Mouse (Mus musculus): Measurements from ENCODE around the gene Cdk18. TPM values are rescaled to one million over a fixed set of nuclear protein-coding genes. Genes with fewer than 3 reads are reported as not detected.

Cdk18 gene
- polyA plus RNA-seq, 1 experiment from 2014 or later, result 10.3 TPM

- no peak for TF ChIP-seq CTCF (IDR thresholded peaks at IDR 0.05; ENCODE audit: low read depth)
- no peak overlapping the region for H3K4me2 ChIP-seq (ENCODE audit: low read length)
- no peaks in the 10 kb centered on the region for H3K36me3 ChIP-seq (ENCODE audit: insufficient read depth, low read length)
- no peaks in the 10 kb centered on the region for H3K9me3 ChIP-seq (replicated peaks; ENCODE audit: low read length)
- no peaks in the 10 kb centered on the region for H3K4me1 ChIP-seq (replicated peaks; ENCODE audit: insufficient read depth, low read length)
- ATAC-seq (replicated peaks; ENCODE audit: low FRiP score, low read depth), result no peak
- H3K27me3 ChIP-seq (ENCODE audit: insufficient read depth, low read length), result no peaks in the 10 kb centered on the region
- DNase-seq (ENCODE audit: low spot score), result no peak
- 73% methylated on average over 5 of the region's 5 CpGs for WGBS
- H3K27ac ChIP-seq, result no peak overlapping the region
- no peak overlapping the region for H3K4me3 ChIP-seq (replicated peaks; ENCODE audit: low read depth, low read length)
- H3K9ac ChIP-seq (ENCODE audit: low read depth, low read length), result no peak overlapping the region
Measured at GRCm38 (mm10) chr1:132088181-132088671, 51.3 kb downstream of the Cdk18 start.

DNA sequence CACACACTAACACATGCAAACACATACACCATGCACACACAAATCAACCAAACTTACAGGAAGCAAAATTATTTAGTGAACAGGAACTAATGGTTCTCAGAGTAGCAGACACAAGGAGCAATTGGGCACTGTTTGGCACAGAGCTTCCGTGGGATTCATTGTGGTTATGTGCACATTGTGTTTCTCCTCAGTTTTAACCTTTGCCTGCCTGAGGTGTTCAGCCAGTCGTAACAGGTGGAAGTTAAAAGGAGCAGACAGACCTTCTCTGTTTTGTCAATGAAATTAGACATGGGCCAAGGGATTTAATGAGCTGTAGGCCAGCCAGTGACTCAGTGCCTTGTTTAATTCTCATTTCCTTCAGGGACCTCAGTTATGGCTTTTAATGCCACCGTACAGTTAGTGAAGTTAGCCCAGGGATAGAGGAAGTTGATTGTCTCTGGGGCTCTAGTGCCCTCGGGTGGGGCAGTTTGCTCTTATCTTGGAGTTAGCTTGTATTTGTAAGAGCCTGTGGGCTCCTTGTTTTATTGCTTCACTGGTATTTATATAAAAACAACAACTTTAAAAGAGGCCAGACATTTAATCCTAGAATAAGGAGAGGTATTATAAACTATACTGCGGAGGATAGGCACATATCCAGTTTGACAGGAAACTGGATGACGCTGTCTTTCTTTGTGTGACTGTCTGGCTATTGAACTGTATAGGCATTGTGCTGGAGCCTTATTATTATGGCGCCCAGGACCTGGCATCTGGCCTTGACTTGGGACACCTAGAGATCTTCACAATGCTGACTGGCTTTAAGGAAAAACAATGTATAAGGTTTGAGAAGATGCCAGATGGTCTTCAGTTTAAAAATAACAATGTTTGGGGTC, 54.1 kb downstream of the Cdk18 start:
- no peak overlapping the region for H3K27ac ChIP-seq
- TF ChIP-seq CTCF (IDR thresholded peaks at IDR 0.05; ENCODE audit: low read depth), result no peak
- peak; percentile 19 for DNase-seq (ENCODE audit: low spot score)

GRCm38 (mm10) chr1:132078413-132078812, 61.1 kb downstream of the Cdk18 start:
- Histone ChIP-seq H3K4me2 (ENCODE audit: low read length) (no peak overlapping the region), H3K36me3 (ENCODE audit: insufficient read depth, low read length) (no peaks in the 10 kb centered on the region), H3K9ac (ENCODE audit: low read depth, low read length) (no peak overlapping the region), H3K4me1 (replicated peaks; ENCODE audit: insufficient read depth, low read length) (no peaks in the 10 kb centered on the region), H3K27ac (no peak overlapping the region), H3K4me3 (replicated peaks; ENCODE audit: low read depth, low read length) (no peak overlapping the region), H3K27me3 (ENCODE audit: insufficient read depth, low read length) (no peaks in the 10 kb centered on the region), H3K9me3 (replicated peaks; ENCODE audit: low read length) (no peaks in the 10 kb centered on the region)
- ATAC-seq (replicated peaks; ENCODE audit: low FRiP score, low read depth) (no peak), DNase-seq (ENCODE audit: low spot score) (no peak)
- 83% methylated on average over 2 of the region's 2 CpGs for WGBS
- TF ChIP-seq CTCF (IDR thresholded peaks at IDR 0.05; ENCODE audit: low read depth), result no peak

More for the DNA sequence above, 54.1 kb downstream of the Cdk18 start:
- no peaks in the 10 kb centered on the region for H3K36me3 ChIP-seq (ENCODE audit: insufficient read depth, low read length)
- no peak overlapping the region for H3K4me3 ChIP-seq (replicated peaks; ENCODE audit: low read depth, low read length)
- H3K27me3 ChIP-seq (ENCODE audit: insufficient read depth, low read length), result no peaks in the 10 kb centered on the region
- H3K4me2 ChIP-seq (ENCODE audit: low read length), result no peak overlapping the region
- H3K4me1 ChIP-seq (replicated peaks; ENCODE audit: insufficient read depth, low read length), result no peaks in the 10 kb centered on the region
- 46% methylated on average over 7 of the region's 7 CpGs for WGBS
- no peak overlapping the region for H3K9ac ChIP-seq (ENCODE audit: low read depth, low read length)
- 0 out of 2 replicates have a peak, but pooled peaks have one; percentile 57 for ATAC-seq (replicated peaks; ENCODE audit: low FRiP score, low read depth)
- no peaks in the 10 kb centered on the region for H3K9me3 ChIP-seq (replicated peaks; ENCODE audit: low read length)

GRCm38 (mm10) chr1:132075576-132075975, 63.9 kb downstream of the Cdk18 start:
- TF ChIP-seq CTCF (IDR thresholded peaks at IDR 0.05; ENCODE audit: low read depth), result no peak
- Histone ChIP-seq H3K9me3 (replicated peaks; ENCODE audit: low read length) (no peaks in the 10 kb centered on the region), H3K36me3 (ENCODE audit: insufficient read depth, low read length) (no peaks in the 10 kb centered on the region), H3K27ac (no peak overlapping the region), H3K27me3 (ENCODE audit: insufficient read depth, low read length) (no peaks in the 10 kb centered on the region), H3K4me2 (ENCODE audit: low read length) (no peak overlapping the region), H3K4me3 (replicated peaks; ENCODE audit: low read depth, low read length) (no peak overlapping the region), H3K9ac (ENCODE audit: low read depth, low read length) (no peak overlapping the region), H3K4me1 (replicated peaks; ENCODE audit: insufficient read depth, low read length) (no peaks in the 10 kb centered on the region)
- DNase-seq (ENCODE audit: low spot score) (no peak), ATAC-seq (replicated peaks; ENCODE audit: low FRiP score, low read depth) (no peak; the same call in 1 of the 2 replicates)
- 75% methylated on average over 10 of the region's 10 CpGs for WGBS

GRCm38 (mm10) chr1:132070659-132071058, 68.8 kb downstream of the Cdk18 start:
- H3K4me1 ChIP-seq (replicated peaks; ENCODE audit: insufficient read depth, low read length), result no peaks in the 10 kb centered on the region
- no peak overlapping the region for H3K27ac ChIP-seq
- TF ChIP-seq CTCF (IDR thresholded peaks at IDR 0.05; ENCODE audit: low read depth), result no peak
- no peaks in the 10 kb centered on the region for H3K36me3 ChIP-seq (ENCODE audit: insufficient read depth, low read length)
- H3K4me3 ChIP-seq (replicated peaks; ENCODE audit: low read depth, low read length), result no peak overlapping the region
- DNase-seq (ENCODE audit: low spot score) (no peak), ATAC-seq (replicated peaks; ENCODE audit: low FRiP score, low read depth) (no peak)
- WGBS, result 86% methylated on average over 3 of the region's 3 CpGs
- no peak overlapping the region for H3K9ac ChIP-seq (ENCODE audit: low read depth, low read length)
- H3K9me3 ChIP-seq (replicated peaks; ENCODE audit: low read length), result no peaks in the 10 kb centered on the region
- peaks cover 5% of the 10 kb centered on the region for H3K27me3 ChIP-seq (ENCODE audit: insufficient read depth, low read length)
- no peak overlapping the region for H3K4me2 ChIP-seq (ENCODE audit: low read length)

- 92% methylated on average over 8 of the region's 8 CpGs for WGBS
- TF ChIP-seq CTCF (IDR thresholded peaks at IDR 0.05; ENCODE audit: low read depth), result no peak
- Histone ChIP-seq H3K9ac (ENCODE audit: low read depth, low read length) (no peak overlapping the region), H3K36me3 (ENCODE audit: insufficient read depth, low read length) (no peaks in the 10 kb centered on the region), H3K4me1 (replicated peaks; ENCODE audit: insufficient read depth, low read length) (no peaks in the 10 kb centered on the region), H3K4me3 (replicated peaks; ENCODE audit: low read depth, low read length) (no peak overlapping the region), H3K27me3 (ENCODE audit: insufficient read depth, low read length) (peaks cover 5% of the 10 kb centered on the region), H3K27ac (no peak overlapping the region), H3K4me2 (ENCODE audit: low read length) (no peak overlapping the region), H3K9me3 (replicated peaks; ENCODE audit: low read length) (no peaks in the 10 kb centered on the region)
- no peak for ATAC-seq (replicated peaks; ENCODE audit: low FRiP score, low read depth)
- no peak for DNase-seq (ENCODE audit: low spot score)
Measured at GRCm38 (mm10) chr1:132069436-132069835, 70.0 kb downstream of the Cdk18 start.
